In the genomic region with DNA sequence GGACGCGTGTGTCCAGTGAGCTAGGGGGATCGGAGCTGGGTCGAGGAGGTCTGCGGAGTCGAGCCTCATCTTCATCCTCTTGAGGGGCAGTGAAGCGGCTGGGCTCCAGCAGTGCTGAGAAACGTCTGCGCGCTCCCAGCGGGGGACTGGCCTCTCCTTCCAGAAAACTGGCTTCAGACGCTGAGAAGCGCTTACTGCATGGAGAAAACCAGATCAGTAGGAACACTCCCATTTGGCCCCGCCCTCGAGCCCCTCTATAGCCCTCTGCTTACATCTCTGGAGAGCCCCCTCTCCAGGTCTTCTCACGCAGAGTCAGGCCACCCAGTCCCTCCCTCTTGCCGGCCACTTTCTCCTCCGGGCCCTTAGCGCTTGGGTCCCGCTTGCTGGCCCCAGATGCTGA, we compare ENCODE assay signal across 1 mouse cellular context.
TF ChIP-seq lines count a peak whose summit lies in the region.

No protein-coding gene starts in this region.

TF ChIP-seq in MEL, 35 proteins besides CTCF, POLR2A, EP300 and RAD21:
- TF ChIP-seq NRF1 (IDR thresholded peaks at IDR 0.05; ENCODE audit: insufficient read depth, low read depth, low read length, poor library complexity, severe bottlenecking) = no peak
- TF ChIP-seq ELF1 (IDR thresholded peaks at IDR 0.05; ENCODE audit: low read depth, low read length) = no peak
- TF ChIP-seq MYC (IDR thresholded peaks at IDR 0.05; ENCODE audit: low read depth, low read length) = no peak
- TF ChIP-seq POLR2AphosphoS2 (IDR thresholded peaks at IDR 0.05; ENCODE audit: low read length) = 0 out of 2 replicates have a peak, but pooled peaks have one; percentile 12
- no peak for TF ChIP-seq NELFE (IDR thresholded peaks at IDR 0.05; ENCODE audit: low read depth, low read length)
- no peak for TF ChIP-seq USF1 (IDR thresholded peaks at IDR 0.05; ENCODE audit: low read depth, low read length)
- TF ChIP-seq ZC3H11A (IDR thresholded peaks at IDR 0.05; ENCODE audit: low read depth, low read length) = no peak
